9 mouse cellular contexts compared by ENCODE assay signal in genomic region chr3:34650621-34651361, GRCm38 (mm10). TPM values are rescaled to one million over a fixed set of nuclear protein-coding genes. Genes with fewer than 3 reads are reported as not detected.
DNase-seq lines count a peak whose midpoint lies in the region; ATAC-seq and TF ChIP-seq lines count a peak whose summit lies in the region.
"Had no signal": no experiment of that assay in that cellular context is flagged by ENCODE, and none has a peak within 500 bp of the region (broad histone marks: within the 10 kb centered on the region; RNA-seq: fewer than 3 reads in every experiment).

No protein-coding gene starts in this region.

- no peaks in the 10 kb centered on the region for H3K27me3 ChIP-seq in forebrain, postnatal 0 days (ENCODE audit: insufficient read depth, low read length)
- peaks cover 96% of the 10 kb centered on the region for H3K27me3 ChIP-seq in liver, embryonic 12.5 days (replicated peaks)
- peaks cover 36% of the 10 kb centered on the region for H3K27me3 ChIP-seq in stomach, embryonic 14.5 days (ENCODE audit: control insufficient read depth, insufficient read depth, low read length)

- H3K9me3 ChIP-seq in forebrain, postnatal 0 days (ENCODE audit: low read length), result no peaks in the 10 kb centered on the region
- no peaks in the 10 kb centered on the region for H3K9me3 ChIP-seq in liver, embryonic 12.5 days (replicated peaks)
- no peaks in the 10 kb centered on the region for H3K9me3 ChIP-seq in stomach, embryonic 14.5 days (ENCODE audit: control insufficient read depth, low read depth, low read length)

- peak overlapping the region; percentile 50 for H3K4me3 ChIP-seq in forebrain, postnatal 0 days (ENCODE audit: low read depth, low read length)
- peak overlapping the region; percentile 41 for H3K4me3 ChIP-seq in liver, embryonic 12.5 days
- H3K4me3 ChIP-seq in stomach, embryonic 14.5 days (ENCODE audit: low read depth, low read length), result peak overlapping the region; percentile 47

- peak overlapping the region; percentile 90 for H3K27ac ChIP-seq in forebrain, postnatal 0 days (ENCODE audit: low read depth, low read length)
- H3K27ac ChIP-seq in liver, embryonic 12.5 days, result no peak overlapping the region
- peak overlapping the region; percentile 93 for H3K27ac ChIP-seq in stomach, embryonic 14.5 days (ENCODE audit: low read length)

- intact Hi-C loops in gastrocnemius, postnatal 14 days (cut with DNase I; ENCODE audit: low total_unique reads), result no loop called here

- DNase-seq in kidney, adult 18-20 months, result peak; percentile 28
- no peak for DNase-seq in kidney, adult 9 months
- DNase-seq in brain, embryonic 14.5 days (ENCODE audit: low read depth), result peak; percentile 76
- peak; percentile 67 for DNase-seq in forebrain, postnatal 0 days
- DNase-seq in right cerebral cortex, postnatal 25 days, result no peak
- no peak for DNase-seq in gastrocnemius, postnatal 14 days

- peak; percentile 5 for ATAC-seq in forebrain, postnatal 0 days
- ATAC-seq in liver, embryonic 12.5 days, result peak; percentile 18
- peak; percentile 23; the same call in 1 of the 2 replicates for ATAC-seq in stomach, embryonic 14.5 days (ENCODE audit: insufficient number of reproducible peaks, insufficient read depth, low FRiP score, low read depth)

- no peak for TF ChIP-seq CTCF in brain, embryonic 14.5 days (IDR thresholded peaks at IDR 0.05; ENCODE audit: borderline replicate concordance, extremely low read depth, insufficient read depth, insufficient read length)
- no peak for TF ChIP-seq CTCF in forebrain, postnatal 0 days (IDR thresholded peaks at IDR 0.05; ENCODE audit: low read depth)

- no peaks in the 10 kb centered on the region for H3K4me1 ChIP-seq in forebrain, postnatal 0 days (ENCODE audit: insufficient read depth)
- peaks cover 20% of the 10 kb centered on the region; the same call in 1 of the 2 replicates for H3K4me1 ChIP-seq in liver, embryonic 12.5 days
- H3K4me1 ChIP-seq in stomach, embryonic 14.5 days (ENCODE audit: control insufficient read depth, insufficient read depth, low read length), result 0 out of 2 replicates have a peak, but pooled peaks cover 3% of the 10 kb centered on the region

- no peaks in the 10 kb centered on the region for H3K36me3 ChIP-seq in forebrain, postnatal 0 days (ENCODE audit: insufficient read depth)
- no peaks in the 10 kb centered on the region for H3K36me3 ChIP-seq in liver, embryonic 12.5 days
- no peaks in the 10 kb centered on the region for H3K36me3 ChIP-seq in stomach, embryonic 14.5 days (ENCODE audit: control insufficient read depth, insufficient read depth, low read length)

- peak overlapping the region; percentile 61 for H3K9ac ChIP-seq in forebrain, postnatal 0 days
- H3K9ac ChIP-seq in liver, embryonic 12.5 days, result no peak overlapping the region
- peak overlapping the region; percentile 81 for H3K9ac ChIP-seq in stomach, embryonic 14.5 days (replicated peaks; ENCODE audit: low read depth, low read length)

- H3K4me2 ChIP-seq in forebrain, postnatal 0 days (ENCODE audit: low read depth), result peak overlapping the region; percentile 69
- peak overlapping the region; percentile 59 for H3K4me2 ChIP-seq in liver, embryonic 12.5 days
- peak overlapping the region; percentile 43 for H3K4me2 ChIP-seq in stomach, embryonic 14.5 days (replicated peaks; ENCODE audit: low read depth, low read length)

- 2% methylated on average over 67 of the region's 67 CpGs for WGBS in forebrain, postnatal 0 days
- WGBS in liver, embryonic 12.5 days (ENCODE audit: insufficient replicate concordance), result 4% methylated on average over 67 of the region's 67 CpGs
- under 1% methylated on average over 67 of the region's 67 CpGs for WGBS in stomach, embryonic 14.5 days

- 0 out of 2 replicates have a peak, but pooled peaks have one; percentile 8 for TF ChIP-seq POLR2A in brain, embryonic 14.5 days (IDR thresholded peaks at IDR 0.05; ENCODE audit: borderline replicate concordance, extremely low read depth, insufficient read depth, insufficient read length, poor library complexity, severe bottlenecking)

RNA-seq across cellular contexts. Expression of gene Sox2, which starts 0.6 kb away (rescaled TPM):
- 101 and 119 TPM in 2 replicates for polyA plus RNA-seq in brain, embryonic 14.5 days (2012; rRNA removed)
- 80.9 and 120 TPM in 2 replicates for total RNA-seq in forebrain, postnatal 0 days (2014; rRNA removed)
- polyA plus RNA-seq in forebrain, postnatal 0 days (2015; fragmentation: Nextera tagmentation; extraction: Ambion mirVana), result 23.1 and 31.0 TPM in 2 replicates
- polyA plus RNA-seq in liver, embryonic 12.5 days (2016; fragmentation: Nextera tagmentation; extraction: Ambion mirVana), result not detected in 2 replicates
- polyA plus RNA-seq in stomach, embryonic 14.5 days (2014; fragmentation: Nextera tagmentation; extraction: Ambion mirVana), result 12.0 and 12.5 TPM in 2 replicates
- under 1 TPM in 1 of 2 experiments, not detected in 1; 0.39 TPM for total RNA-seq in gastrocnemius, postnatal 14 days (2021)
- polyA plus RNA-seq: spleen, adult 2 months had no signal

Comparison
In these comparisons a context has a peak if more than half of its experiments do, and no peak if none do; other contexts are left out.
1. DNase-seq: peak in kidney, adult 18-20 months (single experiment), brain, embryonic 14.5 days (single experiment) and forebrain, postnatal 0 days (single experiment); none in kidney, adult 9 months (single experiment), right cerebral cortex, postnatal 25 days (single experiment) and gastrocnemius, postnatal 14 days (single experiment).
2. RNA of gene Sox2, which starts 0.6 kb away (polyA plus RNA-seq): 101 to 119 TPM in brain, embryonic 14.5 days, 23.1 to 31.0 TPM in forebrain, postnatal 0 days and 12.0 to 12.5 TPM in stomach, embryonic 14.5 days; not detected in liver, embryonic 12.5 days; every median in the first group is over 10 times any median in the second.
3. Peak in every context shown above with its lines, with median percentiles within 50 percentile points of each other: ATAC-seq, H3K4me2 ChIP-seq and H3K4me3 ChIP-seq.